Mouse (Mus musculus) urinary bladder, postnatal 25 days (tissue): ENCODE measurements around the gene Cdca7l.
"Not testable (repeated sequence)": the region's sequence is repeated elsewhere in the genome, so short reads cannot be mapped to it uniquely, and the experiment has no call there.

Experiments used
- DNase-seq: peaks from one replicate; pipeline ENCODE4 v3.0.0; 2022; ENCODE audit warnings: low spot score

Gene Cdca7l

DNA sequence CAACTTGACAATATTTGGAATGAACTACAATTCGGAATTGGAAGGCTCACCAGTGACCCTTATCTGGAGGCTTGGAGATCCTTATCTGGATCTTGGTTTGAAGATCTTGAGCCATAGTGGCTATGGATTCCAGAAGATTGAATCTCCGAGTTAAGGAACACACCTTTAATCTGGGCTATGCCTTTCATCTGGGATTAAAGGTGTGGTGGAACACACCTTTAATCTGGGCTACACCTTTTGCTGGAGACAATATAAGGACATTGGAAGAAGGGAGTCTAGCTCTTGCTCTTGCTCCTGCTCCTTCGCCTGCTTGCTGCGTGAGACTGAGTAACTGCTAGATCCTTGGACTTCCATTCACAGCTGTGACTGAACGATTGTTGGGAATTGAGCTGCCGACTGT, at the start of gene Cdca7l:
Gene Cdca7l, plus strand, starts transcription at position 301 of the 400 bp plus-strand sequence.
- not testable (repeated sequence) for DNase-seq

DNA sequence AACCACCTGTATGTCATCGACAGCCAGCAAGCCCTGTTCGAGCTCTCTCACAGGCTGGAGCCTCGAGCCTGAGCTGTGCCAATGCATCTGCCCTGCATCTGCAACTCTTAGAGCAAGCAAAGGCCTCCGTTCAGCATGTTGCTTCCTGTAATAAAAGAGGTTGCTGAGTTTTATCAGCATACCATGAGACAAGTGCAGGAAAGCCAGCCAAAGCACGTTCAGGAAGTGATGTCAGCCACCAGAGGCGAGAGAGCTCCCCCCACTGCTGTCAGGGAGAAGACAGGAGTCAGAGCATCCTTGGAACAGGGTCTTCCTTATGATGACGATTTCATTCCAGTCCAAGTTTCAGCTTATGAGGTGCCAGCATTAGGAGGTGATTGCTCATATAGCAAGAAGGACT, 48.1 kb upstream of the Cdca7l start:
- DNase-seq = no peak

DNA sequence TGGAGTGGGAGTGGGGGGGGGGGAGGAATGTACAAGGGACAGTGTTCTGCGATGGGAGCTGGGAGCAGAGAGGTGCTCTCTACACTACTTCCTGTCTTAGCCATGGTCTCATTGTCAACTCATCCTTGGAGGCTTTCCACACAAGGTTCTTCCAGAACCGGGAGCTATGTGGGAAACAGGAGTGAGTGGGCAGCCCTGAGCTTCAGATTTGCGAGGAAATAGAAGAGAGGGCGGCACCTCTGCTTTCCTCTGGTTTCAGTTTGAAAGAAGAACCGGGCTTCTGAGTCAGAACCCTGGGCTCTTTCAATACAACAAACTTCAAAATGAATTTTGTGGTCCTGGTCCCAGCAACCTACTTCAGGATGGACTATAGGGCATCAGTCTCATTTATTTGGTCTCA, 43.7 kb upstream of the Cdca7l start:
- DNase-seq = no peak

DNA sequence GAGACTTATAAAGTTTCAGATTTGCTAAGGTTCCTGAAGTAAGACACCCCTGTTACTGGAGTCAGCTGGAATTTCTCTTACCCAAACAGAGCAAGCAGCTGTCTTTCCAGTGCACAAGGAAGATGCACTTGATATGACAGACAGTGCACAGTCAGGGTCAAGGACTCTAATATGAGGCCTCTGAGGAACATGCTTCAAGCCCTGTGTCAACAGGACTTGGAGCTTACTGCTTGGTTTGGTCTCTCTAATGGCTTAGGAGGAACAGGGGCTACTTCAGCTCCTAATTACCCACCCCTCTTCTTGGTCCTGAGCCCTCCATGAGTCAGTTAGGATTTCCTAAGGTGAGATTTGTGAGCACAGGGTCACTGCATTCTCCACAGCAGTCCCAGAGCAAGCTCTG, 43.2 kb upstream of the Cdca7l start:
- DNase-seq = no peak

DNA sequence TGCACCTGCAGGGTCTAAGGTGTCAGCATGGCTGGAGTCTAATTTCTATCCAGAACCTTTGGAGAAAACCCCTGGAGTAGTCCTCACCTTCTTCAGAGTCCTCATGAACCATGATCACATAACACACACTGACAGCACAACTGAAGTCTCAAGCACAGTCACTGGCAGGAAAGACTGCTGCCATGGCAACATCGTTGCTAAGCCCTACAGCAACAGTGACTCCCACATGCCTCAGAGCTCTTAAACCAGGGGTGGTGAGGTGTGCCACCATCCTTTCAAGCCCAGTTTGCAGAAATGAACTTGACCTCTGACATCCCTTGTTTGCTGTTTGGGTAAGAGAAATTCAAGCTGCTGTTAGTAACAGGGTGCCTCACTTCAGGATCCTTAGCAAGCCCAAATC, 42.4 kb upstream of the Cdca7l start:
- DNase-seq = no peak

DNA sequence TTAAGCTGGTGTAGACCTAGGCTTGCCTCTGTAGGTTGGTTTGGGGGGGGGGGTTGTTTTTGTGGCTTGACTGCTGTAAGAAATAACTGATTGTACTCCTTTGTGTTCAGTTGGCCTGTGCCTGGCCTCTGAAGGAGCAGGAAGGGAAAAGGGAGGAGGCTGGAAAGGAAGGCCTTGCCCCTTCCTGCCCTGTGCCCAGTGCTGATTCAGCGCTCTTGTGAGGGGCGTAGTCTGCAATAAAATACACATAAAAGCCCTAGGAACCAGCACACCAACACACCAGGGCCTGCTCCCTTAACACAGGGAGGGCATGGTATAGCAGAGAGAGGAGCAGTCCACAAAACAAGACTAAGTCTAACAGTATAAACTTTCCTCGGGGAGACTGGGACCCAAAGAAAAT, 40.8 kb upstream of the Cdca7l start:
- DNase-seq = no peak

DNA sequence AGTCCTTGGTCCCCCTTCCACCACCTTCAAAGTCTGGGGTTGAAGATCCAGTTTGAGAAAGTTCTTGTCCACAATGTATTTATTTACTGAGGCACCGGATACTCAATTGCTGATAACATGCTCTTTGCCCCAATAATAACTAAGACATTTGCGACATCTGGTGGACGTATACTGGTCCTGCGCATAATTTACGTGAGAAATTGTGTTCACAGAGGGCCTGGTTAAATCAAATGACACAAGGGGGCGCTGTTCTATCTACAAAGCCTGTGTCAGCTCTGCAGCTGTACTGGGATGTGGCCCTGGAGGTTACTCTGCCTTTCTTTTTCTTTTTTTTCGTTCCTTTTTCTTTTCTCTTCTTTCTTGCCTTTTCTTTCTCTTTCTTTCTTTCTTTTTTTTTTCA, 39.2 kb upstream of the Cdca7l start:
- DNase-seq = peak; percentile 41

DNA sequence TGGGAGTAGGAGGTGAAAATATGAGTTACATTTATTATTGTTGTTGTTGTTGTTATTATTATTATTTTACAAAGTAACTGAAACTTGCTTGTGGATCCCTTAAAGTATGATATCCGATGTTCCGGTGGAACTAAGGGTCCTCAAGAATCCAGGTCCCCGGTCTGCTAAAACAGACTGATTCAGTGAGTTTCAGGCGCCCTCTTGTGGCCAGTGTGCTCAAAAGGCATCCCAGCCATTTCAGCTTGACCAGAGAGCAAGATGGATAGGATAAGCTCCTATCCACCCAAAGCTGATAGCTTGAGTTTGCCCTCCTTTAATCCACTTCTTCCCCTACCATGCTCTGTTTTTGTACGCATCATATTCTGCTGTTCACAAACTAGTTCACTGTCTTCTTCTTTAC, 35.0 kb upstream of the Cdca7l start:
- DNase-seq = peak; percentile 73

DNA sequence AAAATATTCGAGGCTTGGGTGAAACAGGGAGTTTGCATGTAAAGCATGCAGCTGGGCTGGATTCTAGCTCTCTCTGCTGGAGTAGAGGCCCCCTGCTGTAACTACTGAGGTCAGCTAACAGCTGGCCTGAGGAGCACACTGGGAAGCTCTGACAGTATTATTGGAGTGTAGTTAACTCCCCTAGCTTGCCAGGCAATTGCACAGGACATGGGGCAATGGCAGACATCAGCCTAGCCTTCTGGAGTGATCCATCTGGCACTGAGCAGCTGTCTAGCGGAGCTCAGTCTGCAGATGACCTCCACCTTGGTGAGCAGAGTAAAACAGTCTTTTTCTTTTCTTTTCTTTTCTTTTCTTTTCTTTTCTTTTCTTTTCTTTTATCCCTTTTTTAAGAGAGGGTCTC, 33.9 kb upstream of the Cdca7l start:
- no peak for DNase-seq

DNA sequence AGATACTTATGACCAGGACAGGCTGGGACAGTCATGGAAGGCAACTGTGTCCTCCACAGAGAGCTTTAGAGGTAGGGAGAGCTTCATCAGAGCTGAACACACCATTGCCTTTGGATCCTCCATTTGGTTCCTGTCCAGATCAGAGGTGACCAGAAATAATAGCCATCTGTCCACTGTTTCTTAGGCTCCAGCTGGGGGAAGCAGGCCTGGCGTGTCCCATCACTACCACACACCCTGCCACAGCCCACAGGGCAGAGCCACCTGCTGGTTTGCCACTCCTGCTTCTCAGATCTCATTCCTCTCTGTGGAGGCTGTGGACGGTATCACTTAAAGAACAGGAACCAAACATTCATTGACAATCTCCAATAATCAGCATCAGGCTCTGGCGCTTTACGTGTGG, 32.9 kb upstream of the Cdca7l start:
- DNase-seq = no peak

DNA sequence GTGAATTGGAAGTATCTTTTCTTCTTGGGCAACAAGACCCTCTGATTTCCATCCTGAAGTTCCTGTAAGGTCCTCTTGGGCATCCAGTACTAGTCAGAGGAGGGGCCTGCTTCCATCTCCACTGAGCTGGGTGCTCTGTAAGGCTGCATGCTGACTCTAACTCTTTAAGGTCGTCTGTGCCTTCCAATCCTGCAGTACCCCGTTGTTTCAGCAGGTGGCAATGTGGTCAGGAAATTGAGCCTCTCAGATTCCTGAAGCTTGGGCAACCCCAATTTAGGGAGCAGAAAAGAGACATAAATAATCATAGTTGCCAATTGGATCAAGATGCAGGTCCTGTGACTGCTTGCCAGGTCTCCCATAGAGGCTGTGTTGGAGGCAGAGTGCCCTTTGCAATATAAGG, 31.5 kb upstream of the Cdca7l start:
- DNase-seq = peak; percentile 59

DNA sequence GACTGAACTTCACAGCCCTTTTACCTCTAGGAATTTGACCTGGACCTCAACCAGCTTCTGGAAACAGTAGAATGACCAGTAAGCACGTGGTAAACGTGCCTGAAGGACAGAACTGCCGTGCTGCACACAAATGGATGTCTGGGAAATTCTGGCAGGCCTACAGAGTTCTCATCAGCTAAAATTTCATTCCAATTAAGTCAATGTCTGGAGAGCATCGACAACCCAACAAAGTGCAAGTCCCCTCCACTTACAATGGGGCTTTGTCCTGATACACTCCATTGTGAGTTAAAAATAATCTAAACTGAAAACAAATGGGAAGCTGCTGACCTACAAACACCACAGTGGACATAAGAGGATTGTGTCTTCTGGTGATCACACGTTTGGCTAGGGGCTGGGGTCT, 27.2 kb upstream of the Cdca7l start:
- DNase-seq = no peak

DNA sequence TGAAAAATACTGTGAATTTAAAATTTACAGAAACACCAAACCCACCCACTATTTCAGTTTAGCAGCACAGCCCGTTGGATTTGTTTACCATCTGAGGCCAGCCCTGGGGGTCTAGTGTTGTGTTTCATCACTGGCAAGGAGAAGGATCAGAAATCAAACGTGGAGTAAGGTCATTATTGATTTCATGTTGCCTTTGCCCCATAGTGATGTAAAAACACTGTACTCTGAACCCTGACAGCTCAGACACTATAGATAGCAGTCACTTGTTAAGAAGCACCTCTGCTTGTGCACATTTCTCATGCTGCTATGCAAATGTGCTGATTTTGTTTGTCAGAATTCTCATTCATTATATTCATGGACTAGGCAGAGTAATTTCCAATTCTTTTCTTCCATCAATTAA, 22.7 kb upstream of the Cdca7l start:
- no peak for DNase-seq

DNA sequence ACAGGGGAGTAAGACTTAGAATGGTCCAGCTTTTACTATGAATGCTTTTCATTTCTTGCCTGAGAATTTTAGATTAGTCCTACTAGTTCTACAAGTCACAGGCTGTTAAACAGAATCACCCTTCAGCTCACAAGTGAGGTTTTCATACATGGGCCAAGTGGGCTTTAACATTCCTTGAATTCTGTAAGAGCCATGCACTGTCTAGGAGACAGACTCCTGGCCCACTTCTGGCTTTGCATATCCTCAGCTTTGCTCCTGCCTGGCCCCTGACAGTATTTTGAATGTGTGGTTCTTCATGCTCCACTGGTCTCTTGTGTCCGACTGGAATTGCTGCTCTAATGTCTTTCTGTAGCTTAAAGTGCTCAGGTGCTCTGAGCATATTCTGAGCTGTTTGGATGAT, 20.7 kb upstream of the Cdca7l start:
- no peak for DNase-seq

DNA sequence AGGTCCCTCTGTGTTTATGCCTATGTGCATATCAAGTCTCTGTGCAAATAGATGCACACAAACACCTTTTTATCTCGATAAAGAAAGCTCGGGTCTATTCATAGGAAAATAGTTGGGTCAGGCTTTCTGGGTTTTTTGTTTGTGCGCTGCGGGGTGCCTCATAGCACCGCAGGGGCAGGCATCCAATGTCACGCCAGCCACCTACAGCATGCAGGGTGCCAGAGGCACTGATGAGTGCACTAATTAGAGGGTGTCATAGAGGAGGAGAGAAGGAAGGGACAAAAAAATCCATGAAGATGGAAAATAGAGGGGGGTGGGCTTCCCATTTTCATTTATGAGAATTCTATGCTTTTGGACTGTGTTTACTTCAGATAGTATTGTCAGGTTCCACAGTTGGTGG, 17.5 kb upstream of the Cdca7l start:
- DNase-seq = no peak

DNA sequence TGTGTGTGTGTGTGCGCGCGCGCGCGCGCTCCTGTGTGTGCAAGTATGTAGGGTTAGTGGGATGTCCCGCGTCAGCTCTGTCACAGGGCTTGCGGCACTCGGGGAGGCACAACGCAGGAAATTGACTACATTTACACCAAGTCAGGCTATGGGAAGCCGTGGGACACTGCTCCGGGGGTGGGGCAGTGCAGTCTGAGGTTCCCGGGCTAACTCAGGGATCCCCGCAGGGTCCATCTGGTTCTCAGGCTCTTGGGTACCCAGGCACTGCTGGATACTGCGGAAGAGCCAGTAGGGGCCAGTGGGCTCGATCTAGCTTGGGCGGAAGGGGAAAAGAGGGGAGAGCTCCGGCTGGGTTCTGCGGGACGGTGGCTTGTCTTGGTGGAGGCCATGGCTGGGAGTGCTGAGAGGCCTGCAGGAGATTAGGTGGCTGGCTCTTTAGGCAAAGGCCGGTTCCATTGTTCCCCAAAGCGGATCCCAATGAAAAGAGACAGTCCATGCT, 15.5 kb upstream of the Cdca7l start:
- no peak for DNase-seq

DNA sequence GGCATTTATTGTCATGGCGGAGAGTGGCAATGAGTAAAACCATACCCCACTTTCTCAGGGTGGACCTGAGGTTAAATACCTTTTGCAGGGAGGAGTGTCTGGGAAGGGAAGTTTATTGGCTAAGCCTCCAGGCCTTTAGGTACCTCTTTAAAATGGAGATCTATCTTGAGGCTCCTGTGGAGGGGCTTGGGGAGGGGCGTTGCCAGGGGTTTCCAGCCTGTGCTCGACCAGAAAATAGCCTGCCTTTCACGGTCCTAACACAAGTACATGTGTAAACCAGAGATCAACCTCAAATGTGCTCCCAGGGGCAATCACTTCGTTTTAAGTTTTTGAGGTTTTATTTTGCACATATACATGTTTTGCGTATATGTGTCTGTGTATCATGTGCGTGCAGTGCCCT, 15.1 kb upstream of the Cdca7l start:
- no peak for DNase-seq

DNA sequence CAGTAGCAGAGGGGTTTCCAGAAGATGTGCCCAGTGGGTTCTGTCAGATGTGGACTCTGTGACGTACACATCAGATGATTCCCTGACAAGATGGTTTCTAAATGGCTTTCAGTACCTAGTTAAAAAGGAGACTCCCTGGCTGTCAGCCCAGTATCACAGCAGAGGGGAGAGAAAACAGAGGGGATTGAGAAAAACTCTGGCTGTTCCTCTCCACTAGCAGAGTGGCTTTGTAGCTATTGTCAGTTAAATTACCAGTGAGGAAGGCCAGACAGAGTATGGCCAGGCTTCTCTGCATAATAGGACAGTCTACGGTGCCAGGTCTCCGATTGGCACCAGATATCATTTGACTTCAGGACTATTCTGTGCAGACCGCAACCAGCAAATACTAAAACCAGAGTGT, 8.8 kb upstream of the Cdca7l start:
- DNase-seq = no peak

DNA sequence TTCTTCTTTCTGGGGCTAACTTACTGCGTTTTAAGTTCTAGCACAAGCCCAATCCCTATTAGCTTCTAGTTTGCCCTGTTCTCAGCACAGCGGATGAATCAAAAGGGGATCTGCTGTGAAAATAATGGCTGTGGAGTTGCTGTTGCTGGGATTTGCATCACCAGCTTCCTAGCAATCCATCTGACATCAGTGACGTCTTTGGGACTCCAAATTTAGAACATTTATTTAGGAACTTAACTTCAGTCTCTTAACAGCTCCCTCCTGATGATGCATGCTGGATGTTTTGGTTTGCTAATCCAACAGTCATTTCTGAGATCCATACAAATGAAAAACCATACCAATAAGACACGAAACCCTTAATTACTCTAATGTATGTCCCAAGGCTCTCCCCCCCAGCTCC, 1.5 kb downstream of the Cdca7l start:
- no peak for DNase-seq

DNA sequence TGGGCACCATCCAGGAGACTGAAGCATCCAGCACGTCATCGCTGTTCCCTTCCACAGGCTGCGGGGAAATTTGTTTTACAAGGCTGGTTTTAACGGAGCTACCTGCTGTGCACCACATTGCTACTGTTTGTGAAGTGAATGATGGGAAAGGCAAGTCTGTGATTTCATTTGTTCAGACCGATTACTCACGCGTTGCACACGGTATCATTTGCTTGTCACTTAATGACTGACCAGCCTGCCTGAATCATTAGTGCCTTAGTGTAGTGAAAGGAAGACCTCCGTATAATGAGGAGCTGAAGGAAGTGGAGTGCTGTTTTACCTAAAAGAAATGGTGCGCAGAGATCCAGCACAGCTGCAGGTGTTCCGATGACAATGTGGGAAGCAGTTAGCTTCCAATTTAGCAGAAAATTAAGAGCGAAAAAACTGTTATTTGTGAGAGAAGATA, 1.9 kb downstream of the Cdca7l start:
- DNase-seq = no peak

DNA sequence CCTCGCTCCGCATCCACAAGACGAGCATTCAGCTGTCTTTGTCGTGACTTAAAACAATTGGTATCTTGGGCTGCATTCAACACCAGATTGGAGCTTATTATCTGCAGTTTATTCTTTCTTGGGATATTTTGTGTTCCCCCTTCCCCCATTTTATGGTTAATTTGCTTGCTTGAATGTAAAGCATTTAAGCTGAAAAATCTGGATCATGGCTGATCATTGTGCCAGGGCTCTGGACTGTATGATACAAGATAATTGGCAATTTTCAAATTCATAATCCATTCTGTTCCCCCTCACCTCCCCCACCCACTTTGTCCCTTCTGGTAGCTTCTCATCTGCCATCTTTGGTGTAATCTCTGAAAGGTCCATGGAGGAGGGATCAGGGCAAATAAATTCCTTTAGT, 2.4 kb downstream of the Cdca7l start:
- DNase-seq = no peak

DNA sequence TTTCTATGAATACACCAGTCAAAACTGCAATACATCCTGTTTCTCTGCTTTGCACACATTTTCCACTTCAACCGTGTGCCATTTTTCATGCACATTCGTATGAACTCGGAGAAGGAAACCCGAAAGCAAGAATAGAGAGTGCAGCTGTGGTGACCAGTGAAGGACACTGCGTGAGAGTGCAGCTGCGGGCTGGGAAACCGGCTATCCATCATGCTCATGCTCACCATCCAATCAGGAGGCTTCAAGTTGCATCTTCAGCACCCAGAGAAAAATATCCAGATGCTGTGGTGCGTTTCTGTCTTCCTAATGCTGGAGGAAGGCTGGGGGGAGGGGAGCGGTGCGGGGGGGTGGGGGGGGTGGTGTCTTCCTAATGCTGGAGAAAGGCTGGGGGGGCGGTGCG, 3.5 kb downstream of the Cdca7l start:
- DNase-seq = no peak

DNA sequence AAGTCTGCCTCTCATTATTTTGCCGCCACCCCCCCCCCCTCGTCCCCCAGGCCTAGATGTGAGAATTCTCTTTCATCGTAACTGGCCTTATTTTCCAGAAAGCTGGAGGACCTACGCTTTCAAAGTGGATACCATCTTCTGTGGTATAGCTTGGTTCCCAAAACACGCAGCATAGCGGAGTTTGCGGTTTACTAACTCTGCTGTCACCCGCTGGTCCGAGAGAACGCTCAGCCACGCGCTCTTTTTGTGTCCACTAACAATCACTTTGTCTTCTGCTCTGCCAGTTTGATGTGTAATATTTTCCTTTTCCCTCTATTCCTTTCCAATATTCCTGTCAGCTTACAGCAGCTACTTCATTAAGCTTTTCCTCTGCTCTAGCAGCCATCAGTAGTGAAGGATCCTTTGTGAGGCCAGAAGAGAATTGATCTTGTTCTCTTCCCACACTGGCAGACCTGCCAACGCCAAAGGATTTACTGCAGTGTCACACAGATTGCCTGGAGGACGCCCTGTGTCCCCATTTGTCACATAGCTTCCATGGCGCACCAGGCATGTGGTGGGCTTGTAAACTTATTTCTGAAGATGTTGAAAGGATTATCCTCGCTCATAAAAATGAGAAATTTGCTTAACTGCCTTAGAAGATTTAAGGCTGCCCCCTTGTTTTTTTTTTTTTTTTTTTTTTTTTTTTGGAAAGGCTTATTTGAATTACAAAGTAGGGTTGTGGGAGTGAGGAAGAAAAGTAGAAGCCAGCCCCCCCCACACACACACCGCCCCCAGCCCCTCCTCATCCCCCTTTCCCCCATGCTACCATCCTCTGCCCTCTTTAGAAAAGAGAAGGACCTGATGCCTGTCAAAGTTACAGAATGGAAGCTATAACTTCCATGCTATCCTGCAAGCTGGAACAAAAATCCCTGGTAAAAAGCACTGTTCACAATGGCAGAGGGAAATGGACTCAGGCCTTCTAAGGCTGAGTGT, 4.6 kb downstream of the Cdca7l start:
- no peak for DNase-seq
